Mouse (Mus musculus) testis, postnatal 14 days (tissue): ENCODE results near the gene Stt3a.

ENCODE experiments used
- DNase-seq: peaks from one replicate; pipeline ENCODE4 v3.0.0; 2021; ENCODE audit warnings: low spot score

The Stt3a gene

GRCm38 (mm10) chr9:36716624-36717023 is 50.9 kb downstream of the Stt3a start:
- no peak for DNase-seq

GRCm38 (mm10) chr9:36707304-36707703 is 60.2 kb downstream of the Stt3a start:
- no peak for DNase-seq

GRCm38 (mm10) chr9:36705923-36706322 is 61.6 kb downstream of the Stt3a start:
- no peak for DNase-seq

GRCm38 (mm10) chr9:36694276-36694675 is 73.2 kb downstream of the Stt3a start:
- DNase-seq: no peak

- no peak for DNase-seq
Measured at GRCm38 (mm10) chr9:36692920-36693319, 74.6 kb downstream of the Stt3a start, which contains the start of gene Acrv1. Gene Acrv1, plus strand, starts transcription at chr9:36693220.

- no peak for DNase-seq
Measured at GRCm38 (mm10) chr9:36687329-36687728, 80.2 kb downstream of the Stt3a start.

- DNase-seq: peak; percentile 56
Measured at GRCm38 (mm10) chr9:36681424-36681823, 86.1 kb downstream of the Stt3a start.
